Mouse (Mus musculus): ENCODE results near the gene Ina.

GRCm38 (mm10) chr19:47019326-47019725 lies 4.8 kb downstream of the Ina start:
- TF ChIP-seq CTCF (IDR thresholded peaks at IDR 0.05; ENCODE audit: borderline replicate concordance, insufficient read depth, low read length) (no peak), POLR2A (IDR thresholded peaks at IDR 0.05; ENCODE audit: low read depth, low read length) (no peak)

Data from embryonic fibroblast, embryonic 13.5 days (primary cell).